Mouse (Mus musculus) kidney, adult 2 months (tissue): ENCODE measurements around the gene Ano5. TPM values are rescaled to one million over a fixed set of nuclear protein-coding genes. Genes with fewer than 3 reads are reported as not detected.

Experiments
- DNase-seq: peaks from one replicate; pipeline ENCODE4 v3.0.0; 2021
- H3K27ac ChIP-seq: fragments of 200-500 bp; 2 replicates; pipeline ENCODE4 v1.5.1; 2012; ENCODE audit warnings: low read depth, low read length, control low read depth, inconsistent platforms; ENCODE audit not compliant: insufficient read depth
- H3K27me3 ChIP-seq: fragments of 200-500 bp; replicated peaks from 2 replicates; pipeline ENCODE4 v1.6.1; 2012; ENCODE audit warnings: mild to moderate bottlenecking, moderate library complexity, low read length, inconsistent platforms; ENCODE audit not compliant: control insufficient read depth, insufficient read depth
- H3K36me3 ChIP-seq: fragments of 200-500 bp; 2 replicates; pipeline ENCODE4 v1.6.1; 2012; ENCODE audit warnings: mild to moderate bottlenecking, moderate library complexity, low read length, inconsistent platforms; ENCODE audit not compliant: control insufficient read depth, insufficient read depth
- H3K4me1 ChIP-seq: fragments of 200-500 bp; 2 replicates; pipeline ENCODE4 v1.6.1; 2011; ENCODE audit warnings: low read length; ENCODE audit not compliant: control insufficient read depth, insufficient read depth
- H3K4me3 ChIP-seq: fragments of 200-500 bp; 2 replicates; pipeline ENCODE4 v1.5.1; 2011; ENCODE audit warnings: mild to moderate bottlenecking, low read depth, low read length, control low read depth; ENCODE audit not compliant: insufficient read depth
- CTCF ChIP-seq: fragments of 200-500 bp; conservative IDR thresholded peaks from 2 replicates; pipeline ENCODE4 v1.5.1; 2011; ENCODE audit warnings: low read depth, mild to moderate bottlenecking, control low read depth, low read length, moderate library complexity, mixed read lengths; ENCODE audit not compliant: insufficient read depth, insufficient read length
- POLR2A ChIP-seq: fragments of 200-500 bp; IDR thresholded peaks from one replicate; pipeline ENCODE4 v1.6.1; 2011; ENCODE audit warnings: low read depth, low read length, control low read depth
- WGBS: fragments of 180-500 bp; shearing (Covaris S2); methylation state at CpG from one replicate; pipeline ENCODE4 v1.1.7; 2018; 5-methylcytosine and 5-hydroxymethylcytosine counted together
- polyA plus RNA-seq: library from polyadenylated mRNA; depleted of rRNA; stranded (reverse); fragments of >200 nt; gene quantifications from 2 replicates; pipeline ENCODE4 v1.2.3, GENCODE M21; 2012

The Ano5 gene
- polyA plus RNA-seq, 1 experiment: 0.91 TPM

DNA sequence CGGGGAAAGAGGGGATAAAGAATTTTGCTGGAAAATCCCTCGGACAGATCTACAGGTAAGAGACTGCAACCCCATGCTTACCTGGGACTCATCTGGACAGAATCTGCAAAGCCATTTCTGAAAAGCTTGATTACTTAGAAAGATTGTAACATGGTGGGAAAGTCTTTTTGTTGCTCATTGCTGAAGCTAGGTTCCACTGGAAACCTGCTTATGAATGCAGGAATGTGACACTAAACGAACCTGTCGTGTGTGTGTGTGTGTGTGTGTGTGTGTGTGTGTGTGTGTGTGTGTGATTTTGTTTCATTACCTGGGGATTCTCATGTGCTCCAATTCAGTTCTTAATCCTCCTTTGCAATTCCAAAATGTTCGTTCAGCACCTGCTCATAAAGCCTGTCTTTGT lies 111.8 kb downstream of the Ano5 start:
- H3K27me3 ChIP-seq: peaks cover 3% of the 10 kb centered on the region
- TF ChIP-seq CTCF: no peak
- TF ChIP-seq POLR2A: no peak
- H3K36me3 ChIP-seq: no peaks in the 10 kb centered on the region
- H3K4me1 ChIP-seq: no peaks in the 10 kb centered on the region
- DNase-seq: no peak
- H3K27ac ChIP-seq: no peak overlapping the region
- no peak overlapping the region for H3K4me3 ChIP-seq
- WGBS: 2% methylated on average over 5 of the region's 5 CpGs

DNA sequence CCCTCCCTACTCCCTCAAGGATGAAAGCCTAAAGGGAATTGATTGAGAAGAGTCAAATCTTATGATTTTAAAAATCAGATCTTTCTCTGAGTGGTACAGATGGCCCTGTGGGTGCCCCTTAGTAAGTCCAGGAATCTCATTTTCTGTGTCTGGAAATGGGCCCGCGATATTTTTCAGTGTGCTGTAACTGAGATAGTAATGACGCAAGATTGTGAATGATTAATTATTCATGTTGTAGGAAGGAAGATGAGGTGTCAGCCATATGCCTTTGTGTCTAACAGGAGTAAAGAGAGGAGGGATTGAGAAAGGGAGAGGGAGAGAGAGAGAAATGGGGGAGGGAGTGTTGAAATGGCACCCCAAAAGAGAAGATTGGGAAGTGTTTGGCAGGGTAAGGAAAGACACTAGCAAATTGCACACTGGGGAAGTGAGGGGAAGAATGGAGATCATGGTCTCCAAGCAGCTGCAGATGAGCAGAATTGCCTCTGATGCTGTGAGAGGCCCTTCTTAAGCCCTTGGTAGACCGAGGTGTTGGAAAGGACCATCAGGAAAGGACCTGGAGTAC lies 113.6 kb downstream of the Ano5 start:
- H3K4me1 ChIP-seq: no peaks in the 10 kb centered on the region
- H3K4me3 ChIP-seq: no peak overlapping the region
- WGBS: 0% methylated on average over 4 of the region's 4 CpGs
- TF ChIP-seq POLR2A: no peak
- no peak for TF ChIP-seq CTCF
- H3K27me3 ChIP-seq: peaks cover 3% of the 10 kb centered on the region
- H3K36me3 ChIP-seq: no peaks in the 10 kb centered on the region
- H3K27ac ChIP-seq: no peak overlapping the region
- no peak for DNase-seq

DNA sequence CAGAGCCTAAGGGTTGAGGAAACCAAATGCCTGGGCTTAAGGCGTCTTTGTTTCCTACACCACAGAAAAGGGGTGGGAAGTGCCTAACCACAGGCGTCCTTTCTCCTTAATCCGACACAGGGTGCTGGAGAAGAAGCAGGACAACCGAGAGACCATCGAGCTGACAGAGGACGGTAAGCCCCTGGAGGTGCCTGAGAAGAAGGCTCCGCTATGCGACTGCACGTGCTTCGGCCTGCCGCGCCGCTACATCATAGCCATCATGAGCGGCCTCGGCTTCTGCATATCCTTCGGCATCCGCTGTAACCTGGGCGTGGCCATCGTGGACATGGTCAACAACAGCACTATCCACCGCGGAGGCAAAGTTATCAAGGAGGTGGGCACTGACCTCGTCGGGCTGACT lies 114.3 kb downstream of the Ano5 start:
- no peak overlapping the region for H3K27ac ChIP-seq
- no peak for DNase-seq
- no peaks in the 10 kb centered on the region for H3K4me1 ChIP-seq
- no peak overlapping the region for H3K4me3 ChIP-seq
- no peaks in the 10 kb centered on the region for H3K36me3 ChIP-seq
- peaks cover 3% of the 10 kb centered on the region for H3K27me3 ChIP-seq
- 1% methylated on average over 23 of the region's 23 CpGs for WGBS
- no peak for TF ChIP-seq CTCF
- TF ChIP-seq POLR2A: no peak

DNA sequence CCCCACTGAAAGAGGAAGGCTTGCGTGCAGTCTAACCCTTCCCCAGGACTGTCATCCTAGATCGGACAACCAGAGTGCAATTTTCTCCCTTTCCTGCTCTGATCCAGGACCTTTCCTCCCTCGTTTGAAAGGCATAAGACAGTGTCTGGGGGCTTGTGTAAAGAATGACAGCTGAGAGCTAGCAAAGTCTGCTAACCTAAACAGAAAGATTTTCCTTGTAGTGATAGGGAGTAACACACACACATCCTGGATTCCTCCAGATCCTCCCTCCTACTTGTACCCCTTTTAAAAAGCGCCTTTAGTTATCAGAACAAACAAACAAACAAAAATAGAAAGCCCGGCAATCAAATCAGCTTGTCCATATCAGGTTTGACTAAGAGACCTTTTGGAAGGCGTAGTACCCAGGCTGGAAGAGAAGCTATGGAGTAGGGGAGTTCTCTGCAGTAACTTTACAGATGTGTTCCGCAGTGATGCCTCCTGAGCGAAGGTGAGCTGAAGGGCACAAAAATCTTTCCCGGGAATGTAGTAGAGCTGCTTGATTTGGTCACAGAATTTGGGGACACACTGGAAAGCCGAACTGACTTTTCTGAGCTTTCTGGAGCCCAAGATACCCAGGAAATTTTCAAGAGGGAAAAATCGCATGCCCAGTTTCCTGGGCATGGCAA lies 114.9 kb downstream of the Ano5 start:
- DNase-seq: no peak
- no peak for TF ChIP-seq POLR2A
- no peak for TF ChIP-seq CTCF
- no peak overlapping the region for H3K27ac ChIP-seq
- H3K36me3 ChIP-seq: no peaks in the 10 kb centered on the region
- H3K4me1 ChIP-seq: no peaks in the 10 kb centered on the region
- WGBS: 7% methylated on average over 11 of the region's 11 CpGs
- no peak overlapping the region for H3K4me3 ChIP-seq
- peaks cover 3% of the 10 kb centered on the region for H3K27me3 ChIP-seq

DNA sequence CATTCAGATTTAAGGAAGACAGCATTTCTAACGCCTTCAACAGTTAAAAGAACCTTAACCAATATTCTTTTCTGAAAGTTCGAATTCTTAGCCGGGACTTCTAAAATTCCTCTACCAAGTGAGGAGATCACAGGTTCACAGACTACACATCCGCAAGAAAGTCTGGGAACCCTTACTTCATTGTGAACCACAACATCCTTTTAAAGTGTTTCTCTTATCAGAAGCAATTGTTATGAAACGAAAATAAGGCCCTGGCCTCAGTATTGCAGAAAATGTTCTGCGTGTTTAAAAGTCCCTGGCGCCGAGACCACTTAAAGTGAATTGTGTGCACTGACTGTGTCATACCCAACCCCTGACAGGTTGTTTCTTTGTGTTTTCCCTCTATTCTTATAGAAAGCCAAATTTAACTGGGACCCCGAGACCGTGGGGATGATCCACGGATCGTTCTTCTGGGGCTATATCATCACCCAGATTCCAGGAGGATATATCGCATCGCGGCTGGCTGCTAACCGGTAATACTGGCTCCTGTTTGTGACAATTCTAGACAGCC lies 115.7 kb downstream of the Ano5 start:
- WGBS: 3% methylated on average over 16 of the region's 16 CpGs
- no peak for TF ChIP-seq POLR2A
- TF ChIP-seq CTCF: no peak
- Histone ChIP-seq H3K4me1 (no peaks in the 10 kb centered on the region), H3K27ac (no peak overlapping the region), H3K27me3 (peaks cover 3% of the 10 kb centered on the region), H3K36me3 (no peaks in the 10 kb centered on the region), H3K4me3 (no peak overlapping the region)
- no peak for DNase-seq

DNA sequence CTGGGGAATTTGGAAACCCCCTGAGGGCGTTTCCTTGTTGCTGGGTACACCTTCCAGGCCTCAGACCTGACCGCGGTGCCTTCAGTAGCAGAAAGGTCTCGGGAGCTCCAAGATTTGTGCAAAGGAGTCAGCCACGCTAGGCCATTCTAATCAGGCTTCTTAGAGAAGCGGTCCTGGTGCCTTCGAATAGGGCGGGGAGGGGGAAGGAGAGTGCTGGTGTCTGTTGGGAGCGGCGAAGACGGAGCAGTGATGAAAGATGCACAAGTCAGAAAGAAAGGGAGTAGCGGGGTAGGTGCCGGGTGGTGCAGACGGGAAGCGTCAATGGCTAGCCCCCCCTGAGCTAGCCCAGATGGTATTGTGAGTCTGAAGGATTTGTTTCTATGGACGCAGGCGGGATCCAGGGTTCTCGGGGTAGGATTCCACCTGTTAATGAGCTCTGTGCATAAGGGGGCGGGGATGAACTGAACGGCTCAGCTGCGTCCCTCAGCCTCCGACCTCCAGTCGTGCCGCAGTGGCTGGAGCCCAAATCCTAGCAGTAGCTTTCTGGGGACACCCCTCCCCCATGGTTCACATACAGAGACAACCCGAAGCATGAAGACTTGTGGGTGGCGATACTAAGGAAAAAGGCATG lies 116.3 kb downstream of the Ano5 start:
- Histone ChIP-seq H3K27me3 (peaks cover 3% of the 10 kb centered on the region), H3K36me3 (no peaks in the 10 kb centered on the region), H3K4me3 (no peak overlapping the region), H3K27ac (no peak overlapping the region), H3K4me1 (no peaks in the 10 kb centered on the region)
- TF ChIP-seq POLR2A (no peak), CTCF (no peak)
- WGBS: 2% methylated on average over 26 of the region's 26 CpGs
- no peak for DNase-seq

DNA sequence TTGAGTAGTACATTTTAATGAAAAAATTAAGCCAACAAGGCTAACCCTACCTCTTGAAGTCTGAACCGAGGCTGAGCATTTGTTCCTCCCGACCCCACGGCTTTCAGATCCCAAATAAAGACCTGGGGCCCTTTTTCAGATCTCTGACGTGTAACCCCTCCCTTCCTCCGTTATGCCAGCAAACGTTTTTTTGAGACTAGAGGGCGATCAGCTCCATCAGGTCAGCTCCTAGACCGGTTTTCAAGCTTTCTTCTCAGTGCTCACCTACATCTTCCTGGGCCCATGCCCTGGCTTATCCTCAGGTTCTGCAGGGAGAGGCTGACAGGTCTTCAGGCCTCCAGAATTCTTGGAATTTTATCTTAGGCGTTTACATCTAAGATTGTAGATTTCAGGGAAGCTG lies 116.8 kb downstream of the Ano5 start:
- 3% methylated on average over 9 of the region's 9 CpGs for WGBS
- DNase-seq: no peak
- no peaks in the 10 kb centered on the region for H3K36me3 ChIP-seq
- no peak overlapping the region for H3K4me3 ChIP-seq
- no peaks in the 10 kb centered on the region for H3K4me1 ChIP-seq
- no peak overlapping the region for H3K27ac ChIP-seq
- TF ChIP-seq POLR2A (no peak), CTCF (no peak)
- H3K27me3 ChIP-seq: peaks cover 3% of the 10 kb centered on the region

DNA sequence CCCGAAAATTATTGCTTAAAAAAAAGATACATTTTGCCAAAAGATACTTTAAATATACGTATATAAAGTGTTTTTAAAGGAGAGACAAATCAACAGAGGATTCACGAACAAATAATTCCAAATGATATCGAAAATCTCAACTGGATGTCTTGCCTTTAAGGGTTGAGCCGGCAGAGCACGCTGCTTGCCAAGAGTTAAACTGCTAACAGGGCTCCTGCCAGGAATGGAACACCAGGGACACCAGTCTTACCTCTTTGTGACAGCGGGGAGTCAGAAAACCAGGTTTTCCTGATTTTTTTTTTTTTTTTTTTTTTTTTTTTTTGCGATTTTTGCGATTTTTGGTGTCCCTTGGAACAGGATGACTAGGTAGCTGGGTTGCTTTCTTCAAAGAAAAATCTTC lies 117.5 kb downstream of the Ano5 start:
- WGBS: 7% methylated on average over 9 of the region's 9 CpGs
- Histone ChIP-seq H3K27ac (no peak overlapping the region), H3K36me3 (no peaks in the 10 kb centered on the region), H3K27me3 (peaks cover 3% of the 10 kb centered on the region), H3K4me1 (no peaks in the 10 kb centered on the region), H3K4me3 (no peak overlapping the region)
- TF ChIP-seq CTCF (no peak), POLR2A (no peak)
- no peak for DNase-seq
